Mouse (Mus musculus) G1E (cell line): ENCODE results near the gene Smoc1. TPM values are rescaled to one million over a fixed set of nuclear protein-coding genes. Genes with fewer than 3 reads are reported as not detected.

Experiments used
- ATAC-seq: 2 replicates; pipeline ENCODE4 v1.8.0; 2016; ENCODE audit warnings: mild to moderate bottlenecking; ENCODE audit not compliant: insufficient number of reproducible peaks, poor library complexity, low FRiP score, severe bottlenecking; ENCODE audit errors: extremely low read depth
- DNase-seq: peaks from one replicate; pipeline ENCODE4 v3.0.0; 2012; ENCODE audit warnings: low spot score
- H3K27me3 ChIP-seq: 2 replicates; pipeline ENCODE4 v1.6.1; 2012; ENCODE audit warnings: mild to moderate bottlenecking, low read length, inconsistent platforms; ENCODE audit not compliant: insufficient read depth
- H3K36me3 ChIP-seq: replicated peaks from 2 replicates; pipeline ENCODE3; 2012; ENCODE audit warnings: mild to moderate bottlenecking, inconsistent platforms
- H3K4me1 ChIP-seq: 2 replicates; pipeline ENCODE4 v1.6.1; 2012; ENCODE audit warnings: low read depth, low read length, inconsistent platforms, mixed read lengths; ENCODE audit not compliant: insufficient read depth
- H3K4me3 ChIP-seq: 2 replicates; pipeline ENCODE4 v1.5.1; 2012; ENCODE audit warnings: low read depth, mild to moderate bottlenecking, inconsistent platforms, low read length, moderate library complexity, mixed read lengths
- H3K9me3 ChIP-seq: replicated peaks from 2 replicates; pipeline ENCODE4 v1.6.1; 2012; ENCODE audit warnings: inconsistent platforms
- CTCF ChIP-seq: IDR thresholded peaks from 2 replicates; pipeline ENCODE4 v1.5.1; 2012; ENCODE audit warnings: low read depth, low read length, inconsistent platforms, mixed read lengths
- GATA1 ChIP-seq: IDR thresholded peaks from 2 replicates; pipeline ENCODE4 v1.6.1; 2012; ENCODE audit warnings: borderline replicate concordance, low read length, inconsistent platforms, mixed read lengths
- GATA2 ChIP-seq: IDR thresholded peaks from 2 replicates; pipeline ENCODE4 v1.6.1; 2012; ENCODE audit warnings: low read depth, low read length, inconsistent platforms, borderline replicate concordance
- POLR2AphosphoS5 ChIP-seq: IDR thresholded peaks from 2 replicates; pipeline ENCODE4 v1.6.1; 2012; ENCODE audit warnings: low read depth, low read length, inconsistent platforms; ENCODE audit not compliant: insufficient replicate concordance
- TAL1 ChIP-seq: conservative IDR thresholded peaks from 2 replicates; pipeline ENCODE4 v1.6.1; 2012; ENCODE audit warnings: low read depth, low read length, inconsistent platforms, mixed read lengths
- polyA plus RNA-seq: library from polyadenylated mRNA; stranded (reverse); fragments of >175 nt; gene quantifications from 2 replicates; pipeline ENCODE4 v1.2.3, GENCODE M21; 2012
- total RNA-seq, 2 experiments: library from RNA; stranded (forward) in 1 of 2; stranded (reverse) in 1 of 2; fragments of 200-1000 nt in 1 of 2; fragments of >200 nt in 1 of 2; fragmentation: Nextera tagmentation in 1 of 2; gene quantifications; 2 replicates each; pipeline ENCODE4 v1.2.3; 2014 to 2017

The Smoc1 gene
- total and polyA plus RNA-seq, 3 experiments = 10.6 to 36.3 (median 28.1) TPM

GRCm38 (mm10) chr12:81058561-81058960, 32.0 kb downstream of the Smoc1 start:
- no peaks in the 10 kb centered on the region for H3K27me3 ChIP-seq
- H3K4me1 ChIP-seq = peaks cover 6% of the 10 kb centered on the region; the same call in 1 of the 2 replicates
- no peaks in the 10 kb centered on the region for H3K9me3 ChIP-seq
- H3K36me3 ChIP-seq = peaks cover 78% of the 10 kb centered on the region
- no peak for ATAC-seq
- TF ChIP-seq TAL1 = no peak
- no peak for TF ChIP-seq CTCF
- no peak for TF ChIP-seq GATA2
- no peak for TF ChIP-seq POLR2AphosphoS5
- no peak for TF ChIP-seq GATA1
- no peak overlapping the region for H3K4me3 ChIP-seq
- no peak for DNase-seq

GRCm38 (mm10) chr12:81061831-81062361, 35.3 kb downstream of the Smoc1 start:
- no peak overlapping the region for H3K4me3 ChIP-seq
- TF ChIP-seq CTCF (no peak), GATA2 (no peak), TAL1 (no peak), GATA1 (no peak), POLR2AphosphoS5 (no peak)
- H3K9me3 ChIP-seq = no peaks in the 10 kb centered on the region
- H3K36me3 ChIP-seq = peaks cover 63% of the 10 kb centered on the region
- DNase-seq (no peak), ATAC-seq (no peak)
- H3K27me3 ChIP-seq = no peaks in the 10 kb centered on the region
- H3K4me1 ChIP-seq = peaks cover 6% of the 10 kb centered on the region; the same call in 1 of the 2 replicates

GRCm38 (mm10) chr12:81063336-81063955, 36.8 kb downstream of the Smoc1 start:
- H3K9me3 ChIP-seq = no peaks in the 10 kb centered on the region
- H3K4me1 ChIP-seq = peaks cover 6% of the 10 kb centered on the region; the same call in 1 of the 2 replicates
- H3K36me3 ChIP-seq = peaks cover 52% of the 10 kb centered on the region
- TF ChIP-seq CTCF = no peak
- no peak for TF ChIP-seq POLR2AphosphoS5
- no peak for TF ChIP-seq TAL1
- TF ChIP-seq GATA1 = no peak
- no peak for TF ChIP-seq GATA2
- no peak overlapping the region for H3K4me3 ChIP-seq
- ATAC-seq = no peak
- no peak for DNase-seq
- no peaks in the 10 kb centered on the region for H3K27me3 ChIP-seq

- ATAC-seq (no peak), DNase-seq (no peak)
- Histone ChIP-seq H3K27me3 (no peaks in the 10 kb centered on the region), H3K4me3 (no peak overlapping the region), H3K36me3 (peaks cover 88% of the 10 kb centered on the region), H3K9me3 (peaks cover 21% of the 10 kb centered on the region), H3K4me1 (peaks cover 24% of the 10 kb centered on the region)
- no peak for TF ChIP-seq TAL1
- TF ChIP-seq POLR2AphosphoS5 = no peak
- no peak for TF ChIP-seq GATA1
- no peak for TF ChIP-seq CTCF
- no peak for TF ChIP-seq GATA2
These were observed 47.5 kb downstream of the Smoc1 start for GRCm38 (mm10) chr12:81074139-81074538.

- DNase-seq (no peak), ATAC-seq (peak; percentile 64)
- Histone ChIP-seq H3K36me3 (peaks cover 88% of the 10 kb centered on the region), H3K4me1 (peaks cover 24% of the 10 kb centered on the region), H3K27me3 (no peaks in the 10 kb centered on the region), H3K4me3 (no peak overlapping the region), H3K9me3 (peaks cover 22% of the 10 kb centered on the region)
- no peak for TF ChIP-seq GATA1
- TF ChIP-seq TAL1 = peak; percentile 59
These were observed 48.3 kb downstream of the Smoc1 start for GRCm38 (mm10) chr12:81074941-81075340.

- Histone ChIP-seq H3K27me3 (no peaks in the 10 kb centered on the region), H3K4me3 (no peak overlapping the region), H3K36me3 (peaks cover 92% of the 10 kb centered on the region), H3K4me1 (peaks cover 21% of the 10 kb centered on the region), H3K9me3 (peaks cover 22% of the 10 kb centered on the region)
- no peak for TF ChIP-seq GATA1
- no peak for TF ChIP-seq TAL1
- TF ChIP-seq GATA2 = no peak
- no peak for TF ChIP-seq POLR2AphosphoS5
- TF ChIP-seq CTCF = no peak
- ATAC-seq (no peak), DNase-seq (no peak)
These were observed 51.5 kb downstream of the Smoc1 start for GRCm38 (mm10) chr12:81077953-81078646.
